Mouse (Mus musculus) heart, postnatal 36 days (tissue): ENCODE measurements at regions not wholly inside any gene's neighbourhood (a gene's known extent, or its start where the extent isn't known, plus 50 kb on each side); places are given as distances from the start of the nearest gene placed in this dataset.
A peak's percentile ranks its signal among the peaks of the same experiment; 100 is the strongest.

Source experiments
- DNase-seq, 2 experiments: peaks; one replicate each; pipeline ENCODE4 v3.0.0; 2021 to 2022
- intact Hi-C: fragments of 180-260 bp; cut with DNase I; formaldehyde crosslinking; loops from one replicate; pipeline ENCODE4 v1.15.1; 2025

DNA sequence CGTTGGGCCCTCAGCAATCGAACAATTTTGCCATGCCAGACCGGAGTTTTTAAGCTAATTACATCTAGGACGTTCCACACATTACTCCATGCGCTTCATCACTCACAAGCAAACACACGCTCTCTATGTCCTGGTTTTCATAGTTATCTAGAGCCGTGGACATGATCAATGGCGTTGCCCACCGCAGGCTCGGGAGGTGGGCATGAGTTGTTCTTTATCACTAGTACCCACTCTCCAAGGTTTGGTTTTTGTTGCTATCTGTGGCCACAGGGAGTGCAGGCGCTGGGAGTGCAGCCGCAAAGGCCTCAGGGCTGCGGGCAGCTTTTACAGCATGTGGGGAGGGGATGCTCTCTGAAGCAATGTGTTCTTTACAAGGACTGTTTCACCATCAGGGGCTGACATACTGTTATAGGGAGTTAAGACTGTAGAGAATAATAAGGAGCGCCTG, 226.8 kb downstream of the Ankrd50 start:
- no peak for DNase-seq
- intact Hi-C loops = loop anchor here (2.0 to 5.0 kb wide), 2 partner anchors 57 to 99 kb away; no protein-coding TSS in a partner anchor

DNA sequence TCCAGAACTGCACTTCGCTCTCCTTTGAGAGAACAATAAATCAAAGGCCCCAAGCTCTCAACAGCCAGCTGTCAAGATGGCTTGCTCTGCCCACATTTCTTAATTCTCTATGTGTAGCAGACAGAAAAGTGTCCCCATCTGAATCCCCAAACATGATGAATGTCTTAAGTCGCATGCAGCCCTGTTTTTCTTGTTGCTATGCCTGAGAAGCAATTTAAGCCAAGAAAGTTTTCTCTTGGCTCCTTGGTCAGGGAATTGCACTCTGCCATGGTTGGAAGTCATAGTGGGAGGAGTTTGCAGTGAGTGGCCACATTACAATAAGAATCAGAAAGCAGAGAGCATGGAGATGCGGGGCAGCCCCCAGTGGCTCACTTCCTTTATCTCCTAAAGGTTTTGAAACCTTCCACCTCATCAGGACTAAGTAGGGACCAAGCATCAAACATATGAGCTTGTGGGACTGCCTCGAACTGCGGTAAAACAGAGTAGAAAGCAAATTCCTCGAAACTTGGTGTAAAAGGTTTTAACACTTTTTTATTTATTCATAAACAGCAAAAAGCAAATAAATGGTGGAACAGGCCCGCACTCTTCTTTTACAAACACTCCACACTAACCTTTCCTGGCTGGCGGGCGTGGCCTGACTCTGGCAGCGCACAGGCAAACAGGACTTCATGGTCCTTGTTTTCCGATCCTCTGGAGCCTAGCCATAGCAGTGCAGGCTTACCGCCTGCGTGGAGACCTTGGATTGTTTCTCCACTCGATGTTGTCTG, 227.4 kb downstream of the Ankrd50 start:
- intact Hi-C loops = loop anchor here (2.0 to 5.0 kb wide), 2 partner anchors 58 to 100 kb away; no protein-coding TSS in a partner anchor
- DNase-seq = no peak

DNA sequence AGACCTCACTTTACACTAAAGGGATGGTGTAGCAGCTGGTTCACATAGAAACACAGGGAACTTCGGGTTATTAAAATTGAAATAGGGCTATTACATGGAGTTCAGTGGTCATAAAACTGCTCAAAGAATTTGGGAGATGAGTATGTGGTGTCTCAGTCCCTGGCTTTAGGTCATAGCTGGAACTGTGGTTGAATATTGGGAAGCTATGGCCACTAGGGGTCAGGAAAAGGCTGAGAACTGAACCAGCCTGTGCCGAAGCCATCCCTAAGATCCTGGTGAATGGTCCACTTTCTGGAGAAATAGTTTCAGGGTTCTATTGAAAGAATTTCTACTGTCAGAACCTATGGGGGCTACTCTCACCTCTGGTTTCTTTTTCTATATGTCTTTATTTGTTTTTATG, 229.0 kb downstream of the Ankrd50 start:
- DNase-seq = peak; percentile 64 to 67
- intact Hi-C loops = loop anchor here (1.0 to 5.0 kb wide), 5 partner anchors 27 to 594 kb away; no protein-coding TSS in a partner anchor

DNA sequence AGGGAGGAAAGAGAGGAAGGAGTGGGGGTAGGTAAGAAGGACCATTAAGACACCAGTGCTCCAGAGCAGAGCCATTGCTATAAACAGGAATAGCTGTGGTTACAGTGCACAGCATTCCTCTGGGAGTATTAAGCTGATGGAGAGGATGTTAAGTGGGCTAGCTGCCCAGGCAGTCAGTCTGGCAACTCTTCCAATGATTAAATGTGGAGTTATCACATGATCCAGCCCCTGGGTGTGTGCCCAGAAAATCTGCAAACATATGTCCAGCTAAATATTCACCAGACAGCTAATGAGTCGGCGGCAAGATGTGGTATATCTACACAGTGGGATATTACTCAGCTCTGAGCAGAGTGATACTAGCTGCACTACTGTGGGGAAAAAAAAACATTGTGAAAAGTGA, 229.7 kb downstream of the Ankrd50 start:
- peak; percentile 77 to 84 for DNase-seq
- intact Hi-C loops = loop anchor here (2.0 to 5.0 kb wide), 3 partner anchors 26 to 228 kb away; no protein-coding TSS in a partner anchor

DNA sequence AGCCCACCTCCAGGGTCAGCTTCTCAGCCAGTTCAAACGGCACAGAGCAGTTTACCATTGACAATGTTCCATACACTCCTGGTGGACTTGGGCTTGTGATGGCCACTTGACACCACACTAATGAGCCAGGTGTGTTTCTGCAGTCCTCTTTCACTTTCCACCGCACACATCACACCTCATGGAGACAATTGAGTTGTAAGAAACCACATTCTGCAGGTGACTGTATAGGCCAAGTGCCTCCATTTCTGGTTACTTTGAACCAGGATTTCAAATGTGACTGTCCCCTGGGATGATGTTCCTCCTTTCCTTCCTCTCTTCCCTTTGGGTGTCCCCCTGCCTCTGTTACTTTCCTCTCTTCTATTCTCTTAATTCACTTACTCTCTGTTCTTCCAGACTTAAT, 233.1 kb downstream of the Ankrd50 start:
- DNase-seq = no peak
- intact Hi-C loops = no loop called here

DNA sequence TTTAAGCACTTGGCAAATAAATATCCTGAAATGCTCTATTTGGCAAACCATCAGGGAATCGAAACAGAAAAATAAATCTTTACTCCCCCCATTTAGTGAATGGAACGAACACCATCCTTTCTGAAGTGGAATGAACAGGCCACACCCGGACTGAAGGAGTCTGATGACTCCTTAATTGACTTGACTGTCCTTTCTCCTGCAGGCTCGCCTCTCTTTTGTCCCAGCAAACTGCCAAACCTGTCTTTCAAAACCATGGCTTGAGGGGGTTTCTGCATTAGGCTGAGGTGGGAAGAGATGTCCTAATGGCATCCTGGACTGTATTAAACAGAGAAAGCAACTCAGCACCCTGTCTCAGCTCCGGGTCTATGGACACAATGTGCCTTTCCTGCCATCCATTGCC, 234.1 kb downstream of the Ankrd50 start:
- DNase-seq = no peak
- intact Hi-C loops = no loop called here

DNA sequence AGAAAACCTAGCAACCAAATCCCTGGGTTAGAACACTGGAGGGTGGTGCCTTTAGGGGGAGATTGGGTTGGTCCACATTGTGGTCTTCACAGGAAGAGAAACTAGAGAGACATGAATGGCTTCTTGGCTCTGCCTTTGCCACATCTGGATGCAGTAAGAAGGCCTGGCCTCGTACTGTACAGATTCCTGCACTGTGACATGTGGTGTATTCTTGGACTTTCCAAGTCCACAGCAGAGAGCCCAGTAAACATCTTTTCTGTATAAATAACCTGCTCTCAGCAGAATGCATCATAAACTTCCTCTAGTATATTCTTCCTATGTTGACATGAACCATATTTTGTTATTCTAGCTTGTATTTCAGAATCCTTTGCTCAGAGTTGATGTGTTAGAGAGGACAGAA, 235.7 kb downstream of the Ankrd50 start:
- intact Hi-C loops = no loop called here
- no peak for DNase-seq

DNA sequence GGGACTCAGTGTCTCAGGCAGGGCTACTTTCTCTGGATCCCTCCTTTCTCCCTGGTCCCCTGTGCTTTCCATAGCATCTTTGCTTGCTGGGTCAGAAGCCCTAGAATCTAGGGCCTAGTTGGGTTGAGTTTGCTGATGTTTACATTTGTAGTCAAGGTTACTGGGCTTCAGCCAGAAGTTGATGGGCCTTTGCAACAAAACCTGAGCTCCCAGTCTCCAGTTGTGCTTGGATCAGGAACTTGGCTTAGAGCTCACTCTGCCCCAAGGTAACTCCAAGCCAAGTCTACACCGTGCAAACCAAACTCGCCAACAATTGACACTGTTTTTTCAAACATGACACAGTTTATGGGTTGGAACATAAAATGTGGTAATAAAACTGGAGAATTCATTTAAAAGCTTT, 238.2 kb downstream of the Ankrd50 start:
- DNase-seq = no peak
- intact Hi-C loops = no loop called here

DNA sequence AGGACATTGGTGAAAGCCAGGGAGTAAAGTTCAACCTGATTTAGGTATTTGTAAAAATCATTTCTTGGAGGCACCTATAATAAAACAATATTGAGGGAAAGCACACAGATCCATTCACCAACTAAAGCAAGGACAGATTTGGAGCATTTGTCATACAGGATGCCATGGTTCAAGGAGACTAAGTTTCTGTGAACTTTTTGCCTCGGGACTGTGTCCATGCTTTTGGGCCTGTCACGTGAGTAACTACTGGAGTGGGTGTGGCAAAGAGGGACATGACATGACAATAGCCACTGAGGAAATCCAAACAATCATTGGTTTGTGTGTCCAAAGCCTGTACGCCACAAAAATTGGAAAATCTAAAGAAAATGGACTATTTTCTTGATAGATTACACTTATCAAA, 241.4 kb downstream of the Ankrd50 start:
- no peak for DNase-seq
- intact Hi-C loops = no loop called here

DNA sequence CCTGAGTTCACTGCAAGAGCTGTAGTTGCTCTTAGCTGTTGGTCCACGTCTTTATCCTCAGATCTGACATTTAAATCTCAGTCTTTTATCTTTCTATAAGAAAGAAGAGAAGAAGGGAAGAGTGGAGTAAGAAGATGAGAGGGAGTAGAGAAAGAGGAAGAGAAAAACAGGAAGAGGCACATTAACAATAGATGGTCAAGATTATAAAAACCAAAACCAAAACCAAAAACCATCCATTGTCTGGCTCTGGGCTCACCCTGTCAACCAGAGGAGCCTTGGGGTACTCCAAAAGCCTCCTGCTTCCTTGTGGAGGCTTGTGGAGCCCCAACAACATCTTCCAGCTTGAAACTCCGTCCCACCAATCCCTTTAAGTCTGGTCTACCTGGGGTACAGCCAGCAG, 247.0 kb downstream of the Ankrd50 start:
- intact Hi-C loops = no loop called here
- no peak for DNase-seq

DNA sequence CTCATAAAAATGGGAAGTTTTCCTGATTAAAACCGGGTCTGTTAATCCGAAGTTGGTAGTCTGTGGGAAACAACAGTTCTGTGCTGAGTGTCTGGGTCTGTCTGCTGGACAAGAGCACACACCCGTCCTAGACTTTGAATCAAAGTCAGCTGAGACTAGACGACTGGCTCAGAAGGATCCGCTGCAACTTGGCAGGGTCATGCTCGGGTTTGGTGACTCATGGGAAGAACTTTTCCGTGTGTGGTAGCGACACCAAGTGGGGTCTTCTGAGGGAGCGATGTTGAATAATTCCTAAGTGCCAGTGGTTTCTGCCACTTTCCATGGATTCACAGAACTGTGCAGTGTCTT, 248.9 kb downstream of the Ankrd50 start:
- intact Hi-C loops = no loop called here
- DNase-seq = peak in 1 of 2 experiments; percentile 41

DNA sequence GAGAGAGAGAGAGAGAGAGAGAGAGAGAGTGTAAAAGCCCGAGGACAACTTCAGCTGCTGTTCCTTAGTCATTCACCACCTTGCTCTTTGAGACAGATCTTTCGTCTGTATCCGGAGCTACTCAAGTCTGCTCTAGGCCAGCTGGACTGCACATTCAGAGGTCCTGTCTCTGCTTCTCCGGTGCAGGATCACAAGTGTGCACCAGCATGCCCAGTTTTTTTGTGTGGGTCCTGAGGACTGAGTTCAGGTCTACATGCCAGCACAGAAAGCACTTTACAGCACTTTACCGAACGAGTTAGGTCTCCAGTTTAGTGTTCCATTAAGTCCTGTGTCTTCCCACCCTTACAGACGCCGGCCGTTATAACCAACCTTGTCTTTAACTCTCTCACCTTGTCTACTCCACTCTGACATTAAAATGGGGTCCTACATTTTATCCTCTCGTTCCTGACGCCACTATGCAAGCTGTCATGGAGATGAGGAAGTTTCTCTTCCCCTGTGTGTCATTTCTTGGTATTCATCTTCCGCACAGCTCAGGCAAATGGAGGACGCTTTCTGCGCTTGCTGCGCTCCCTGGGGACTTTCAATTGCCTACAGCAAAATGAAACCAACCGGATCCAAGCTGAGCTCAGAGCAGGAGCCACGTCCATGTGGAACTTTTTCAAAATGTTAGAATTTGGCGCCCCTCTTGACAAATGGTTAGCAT, 249.5 kb downstream of the Ankrd50 start:
- intact Hi-C loops = no loop called here
- no peak for DNase-seq

DNA sequence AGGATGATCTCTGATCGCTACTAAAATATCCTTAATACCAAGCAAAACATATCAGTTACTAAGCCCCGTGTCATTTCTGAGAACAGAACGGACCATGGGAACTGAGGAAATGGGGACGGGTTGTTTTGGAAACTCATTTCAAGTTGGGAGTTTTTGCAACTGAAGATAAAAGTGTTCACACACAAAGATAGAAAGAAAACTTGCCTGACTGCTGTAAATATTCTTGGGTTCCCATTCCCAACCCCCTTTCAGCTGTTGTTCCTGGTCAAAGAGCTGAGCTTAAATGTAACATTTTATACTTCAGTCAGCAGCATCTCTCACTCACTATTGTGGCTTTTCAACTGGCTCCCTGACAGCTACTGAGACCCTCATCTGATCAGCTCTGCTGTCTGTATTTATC, 250.1 kb downstream of the Ankrd50 start:
- intact Hi-C loops = no loop called here
- DNase-seq = no peak

DNA sequence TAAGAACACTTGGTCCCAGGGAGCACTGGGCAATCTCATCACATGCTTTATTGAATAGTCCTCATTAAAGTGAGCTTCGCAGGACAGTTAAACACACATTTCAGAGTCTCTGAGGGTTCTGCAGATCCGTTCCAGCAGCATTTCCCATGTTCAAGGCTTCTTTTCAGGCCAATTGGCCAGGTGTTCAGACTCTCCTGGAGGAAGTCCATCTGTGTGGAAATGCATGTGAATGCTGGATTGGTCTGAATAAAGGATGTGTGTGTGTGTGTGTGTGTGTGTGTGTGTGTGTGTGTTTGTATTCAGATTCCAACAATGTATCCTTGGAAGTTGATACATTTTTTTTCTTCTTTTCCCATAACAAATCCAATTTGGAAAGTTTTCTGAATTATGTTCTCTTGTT, 250.6 kb downstream of the Ankrd50 start:
- intact Hi-C loops = no loop called here
- no peak for DNase-seq

DNA sequence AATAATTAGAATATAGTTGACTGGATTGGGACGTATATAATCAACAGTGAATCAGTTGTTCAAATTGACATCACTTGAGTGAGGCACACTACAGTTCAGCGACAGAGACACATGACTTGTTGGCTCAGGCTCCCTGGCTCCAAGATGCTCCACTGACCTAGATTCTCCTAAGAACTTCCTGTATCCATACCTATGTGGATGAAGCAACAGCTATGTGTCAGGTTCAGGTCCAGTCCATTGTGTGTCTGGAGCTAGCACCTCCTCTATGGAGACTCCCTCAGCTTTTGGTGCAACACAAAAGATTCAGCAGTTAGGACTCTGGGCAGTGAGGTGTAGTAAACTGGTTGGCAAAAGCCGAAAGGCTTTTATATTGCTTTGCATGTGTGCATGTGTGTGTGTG, 251.6 kb downstream of the Ankrd50 start:
- no peak for DNase-seq
- intact Hi-C loops = no loop called here

DNA sequence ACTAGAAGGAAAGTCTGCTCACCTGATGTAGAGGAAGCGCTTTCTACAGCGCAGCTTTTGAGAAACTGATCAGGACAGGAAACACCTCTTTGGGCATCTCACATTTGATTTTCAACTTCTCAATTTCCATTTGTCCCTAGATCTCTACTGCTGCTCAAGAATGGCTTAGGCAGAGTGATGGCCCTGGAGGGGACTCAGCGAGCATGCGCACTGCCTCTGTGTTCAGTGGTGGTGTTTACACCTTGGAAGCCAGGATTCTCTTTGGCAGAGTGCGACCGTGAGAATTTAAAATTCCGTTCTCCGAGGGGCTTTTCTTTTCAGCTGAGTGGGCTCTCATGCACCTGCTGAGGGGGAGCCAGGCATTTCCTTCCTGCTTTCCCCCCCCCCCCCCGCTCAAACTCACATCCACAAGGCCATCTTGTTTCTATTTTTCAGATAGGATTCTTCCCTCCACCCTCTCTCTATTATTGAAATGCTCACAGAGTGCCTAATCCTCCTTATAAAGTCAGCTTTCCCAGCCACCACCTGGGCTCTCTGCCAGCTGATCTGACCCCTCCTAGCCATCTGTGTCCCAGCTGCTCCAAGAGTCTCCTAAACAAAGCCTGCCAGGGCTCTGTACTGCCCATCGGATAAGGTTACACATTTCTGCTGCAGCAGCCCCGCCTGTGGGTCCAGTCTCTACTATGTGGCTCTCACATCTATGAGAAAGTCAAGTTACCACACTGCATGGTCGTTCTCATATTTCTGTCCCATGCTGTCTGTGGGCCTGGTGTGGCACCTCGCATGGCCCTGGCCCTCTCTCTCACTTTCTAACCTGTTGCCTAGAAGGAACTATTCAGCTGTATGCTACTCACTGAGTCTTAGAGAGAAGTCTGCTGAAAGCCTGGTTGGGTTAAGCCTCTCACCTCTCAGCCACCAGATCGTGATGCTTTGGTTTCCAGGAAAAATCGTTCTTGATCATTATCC, 252.2 kb downstream of the Ankrd50 start:
- peak; percentile 78 to 80 for DNase-seq
- intact Hi-C loops = no loop called here

DNA sequence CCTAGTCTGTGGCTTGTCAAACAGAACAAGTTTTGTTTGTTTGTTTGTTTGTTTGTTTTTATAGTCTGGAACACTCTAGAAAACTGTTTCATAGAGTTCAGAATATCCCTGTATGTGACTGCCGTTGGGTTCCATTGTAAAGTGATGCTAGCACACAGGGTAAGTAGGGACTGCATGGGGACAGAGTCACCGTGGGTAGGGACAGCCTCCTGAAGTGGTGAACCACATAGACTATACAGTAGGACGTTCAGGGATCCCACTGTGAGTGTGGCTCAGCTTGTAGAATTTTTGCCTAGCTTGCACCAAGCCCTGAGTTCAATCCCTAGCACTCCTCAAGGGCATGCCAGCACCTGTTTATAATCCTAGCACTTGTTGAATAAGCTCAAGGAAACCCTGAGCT, 253.1 kb downstream of the Ankrd50 start:
- DNase-seq = no peak
- intact Hi-C loops = no loop called here

DNA sequence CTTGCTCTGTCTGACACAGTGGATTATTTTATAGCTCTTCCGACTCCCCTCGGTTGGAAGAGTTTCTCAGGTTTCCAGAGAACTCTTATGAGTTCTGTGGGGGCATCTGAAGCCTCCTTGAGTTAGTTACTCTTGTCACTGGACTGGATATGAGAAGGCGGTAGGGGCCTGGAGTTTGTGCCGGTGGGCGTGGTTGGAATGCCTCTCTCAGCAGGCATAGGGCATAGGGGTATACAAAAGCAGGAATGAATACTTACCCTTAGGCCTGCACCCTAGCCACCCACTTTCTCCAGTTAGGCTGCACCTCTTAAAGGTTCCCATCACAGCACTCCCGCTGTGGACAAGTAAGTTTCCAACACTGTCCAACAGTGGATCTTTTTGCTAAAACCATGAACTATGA, 253.8 kb downstream of the Ankrd50 start:
- no peak for DNase-seq
- intact Hi-C loops = no loop called here

DNA sequence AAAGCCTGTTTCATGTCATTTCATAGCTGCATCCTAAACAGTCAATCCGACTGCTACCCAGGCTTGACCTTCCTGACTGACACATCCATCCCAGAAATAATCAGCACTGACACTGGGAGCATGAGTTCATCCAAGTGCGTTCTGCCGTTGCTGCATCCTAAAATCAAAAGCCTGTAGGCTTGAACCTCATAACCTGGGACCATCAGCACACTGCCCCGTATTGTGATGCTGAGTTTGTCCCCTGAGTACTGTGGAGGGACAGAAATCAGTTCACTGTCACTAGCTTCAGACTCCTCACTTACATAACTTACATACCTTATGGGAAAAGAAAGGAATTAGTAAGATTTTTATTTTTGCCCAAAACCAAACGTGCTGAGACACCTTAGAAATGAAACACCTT, 255.0 kb downstream of the Ankrd50 start:
- no peak for DNase-seq
- intact Hi-C loops = loop anchor here (2.0 to 10.0 kb wide), 3 partner anchors 25 to 1585 kb away; no protein-coding TSS in a partner anchor

DNA sequence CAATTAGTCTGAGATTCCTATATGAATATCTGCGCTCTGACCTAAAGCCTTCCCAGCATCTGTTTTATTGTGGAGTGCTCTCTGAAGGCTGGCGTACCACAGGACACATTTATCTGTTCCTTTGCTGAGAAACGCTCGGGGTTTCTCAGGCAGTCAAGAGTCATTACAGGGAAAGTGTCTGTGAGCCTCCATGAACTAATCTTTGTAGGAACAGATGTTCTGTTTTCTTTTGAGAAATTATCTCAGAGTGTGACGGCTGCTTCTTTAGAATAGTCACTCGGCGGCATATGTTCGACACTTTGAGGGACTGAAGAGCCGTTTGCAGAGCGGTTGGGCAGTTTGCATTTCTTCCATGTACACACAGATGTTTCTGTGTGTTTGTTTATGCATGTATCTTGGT, 255.6 kb downstream of the Ankrd50 start:
- intact Hi-C loops = loop anchor here (2.0 to 10.0 kb wide), 3 partner anchors 26 to 1586 kb away; no protein-coding TSS in a partner anchor

DNA sequence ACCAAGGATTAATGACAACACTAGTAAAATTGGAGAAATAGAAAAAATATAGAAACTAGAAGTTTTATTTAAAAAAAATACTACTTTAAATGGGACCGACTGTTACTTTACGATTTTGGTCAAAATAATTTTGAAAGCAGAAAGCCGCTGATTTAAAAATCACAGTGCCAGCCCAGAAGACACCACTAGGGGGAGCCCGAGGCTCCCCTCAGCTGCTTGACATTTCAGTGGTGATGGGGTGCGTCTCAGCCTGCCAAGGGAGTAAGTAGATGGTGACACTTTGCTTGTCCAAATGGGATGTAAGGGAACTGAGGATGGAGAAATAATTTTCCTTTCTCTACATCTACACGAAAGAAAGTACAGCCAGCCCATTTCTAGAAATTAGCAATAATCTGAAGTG, 257.0 kb downstream of the Ankrd50 start:
- DNase-seq = peak; percentile 68 to 79
- intact Hi-C loops = loop anchor here (1.0 to 10.0 kb wide), 3 partner anchors 622 to 1587 kb away; no protein-coding TSS in a partner anchor

More for the DNA sequence above, 255.6 kb downstream of the Ankrd50 start:
- DNase-seq = no peak
